Mouse (Mus musculus) neural tube, embryonic 10.5 days (tissue): ENCODE measurements around the gene Ssbp3.

Source experiments
- DNase-seq: peaks from one replicate; pipeline ENCODE4 v3.0.0-alpha.2; 2017; ENCODE audit warnings: low spot score; ENCODE audit errors: extremely low spot score

Gene Ssbp3

GRCm38 (mm10) chr4:107009548-107009947 lies 99.0 kb downstream of the Ssbp3 start:
- no peak for DNase-seq

GRCm38 (mm10) chr4:107011325-107012004 lies 101.0 kb downstream of the Ssbp3 start:
- no peak for DNase-seq

GRCm38 (mm10) chr4:107012005-107012478 lies 101.5 kb downstream of the Ssbp3 start:
- no peak for DNase-seq

GRCm38 (mm10) chr4:107012574-107012973 lies 102.1 kb downstream of the Ssbp3 start:
- DNase-seq, result no peak

GRCm38 (mm10) chr4:107013119-107013816 lies 102.8 kb downstream of the Ssbp3 start:
- DNase-seq, result no peak

- DNase-seq, result no peak
These were observed 103.3 kb downstream of the Ssbp3 start for GRCm38 (mm10) chr4:107013817-107014260.

GRCm38 (mm10) chr4:107015971-107016511 lies 105.5 kb downstream of the Ssbp3 start:
- DNase-seq, result peak; percentile 71

- DNase-seq, result no peak
These were observed 106.8 kb downstream of the Ssbp3 start for GRCm38 (mm10) chr4:107017257-107017656.

GRCm38 (mm10) chr4:107018521-107018920 lies 108.0 kb downstream of the Ssbp3 start:
- no peak for DNase-seq

GRCm38 (mm10) chr4:107019027-107019426 lies 108.5 kb downstream of the Ssbp3 start:
- DNase-seq, result no peak

GRCm38 (mm10) chr4:107020287-107021000 lies 109.9 kb downstream of the Ssbp3 start:
- no peak for DNase-seq

GRCm38 (mm10) chr4:107021464-107021863 lies 111.0 kb downstream of the Ssbp3 start:
- no peak for DNase-seq

GRCm38 (mm10) chr4:107024899-107025298 lies 114.4 kb downstream of the Ssbp3 start:
- DNase-seq, result no peak

GRCm38 (mm10) chr4:107025369-107025768 lies 114.9 kb downstream of the Ssbp3 start:
- DNase-seq, result no peak

GRCm38 (mm10) chr4:107026451-107026850 lies 116.0 kb downstream of the Ssbp3 start:
- no peak for DNase-seq

GRCm38 (mm10) chr4:107035689-107036088 lies 125.2 kb downstream of the Ssbp3 start:
- DNase-seq, result no peak

- DNase-seq, result no peak
These were observed 126.5 kb downstream of the Ssbp3 start for GRCm38 (mm10) chr4:107036985-107037384.

GRCm38 (mm10) chr4:107038303-107038702 lies 127.8 kb downstream of the Ssbp3 start:
- DNase-seq, result no peak

GRCm38 (mm10) chr4:107039270-107039669 lies 128.8 kb downstream of the Ssbp3 start:
- DNase-seq, result no peak

GRCm38 (mm10) chr4:107042304-107042703 lies 131.8 kb downstream of the Ssbp3 start:
- DNase-seq, result no peak

GRCm38 (mm10) chr4:107045188-107045587 lies 134.7 kb downstream of the Ssbp3 start:
- DNase-seq, result no peak

- no peak for DNase-seq
These were observed 137.3 kb downstream of the Ssbp3 start for GRCm38 (mm10) chr4:107047806-107048205.
